Mouse (Mus musculus): ENCODE results near the gene Hba-a2.

DNA sequence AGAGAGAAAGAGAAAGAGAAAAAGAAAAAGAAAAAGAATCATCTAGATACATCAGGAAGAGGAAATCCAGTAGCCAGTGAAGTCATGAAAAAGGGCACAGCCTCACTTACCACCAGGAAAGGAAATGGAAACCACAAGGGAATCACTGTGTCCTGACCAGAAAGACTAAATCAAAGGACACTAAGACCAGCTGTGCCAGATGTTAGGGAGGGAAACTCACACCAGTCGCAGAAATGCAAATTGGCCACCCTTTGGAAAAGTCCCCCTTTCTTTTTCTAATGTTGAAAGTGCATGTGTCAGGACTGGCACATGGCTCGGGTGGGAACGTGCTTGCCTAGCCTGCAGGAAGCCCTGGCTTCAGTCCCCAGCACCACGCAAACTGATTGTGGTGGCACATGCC lies 25.1 kb upstream of the Hba-a2 start:
- TF ChIP-seq CTCF (conservative IDR thresholded peaks at IDR 0.05; ENCODE audit: low read length) (no peak), NANOG (IDR thresholded peaks at IDR 0.05; ENCODE audit: borderline replicate concordance, low read length) (no peak), POU5F1 (IDR thresholded peaks at IDR 0.05; ENCODE audit: borderline replicate concordance, low read length) (no peak)
